Mouse (Mus musculus) midbrain, embryonic 12.5 days (tissue): ENCODE measurements around the gene Clasrp. TPM values are rescaled to one million over a fixed set of nuclear protein-coding genes. Genes with fewer than 3 reads are reported as not detected.

ENCODE experiments used
- ATAC-seq: fragments of 200-750 bp; cut with Nextera tagmentation; 2 replicates; pipeline ENCODE4 v1.8.0; 2017; ENCODE audit warnings: low read depth, moderate TSS enrichment, moderate library complexity; ENCODE audit not compliant: low FRiP score
- H3K27ac ChIP-seq: fragments of 300-500 bp; sonication (generic); replicated peaks from 2 replicates; pipeline ENCODE4 v1.5.1; 2016; ENCODE audit warnings: mild to moderate bottlenecking
- H3K27me3 ChIP-seq: fragments of 300-500 bp; sonication (generic); 2 replicates; pipeline ENCODE4 v1.6.1; 2016; ENCODE audit warnings: mild to moderate bottlenecking
- H3K36me3 ChIP-seq: fragments of 300-500 bp; sonication (generic); 2 replicates; pipeline ENCODE4 v1.6.1; 2016
- H3K4me1 ChIP-seq: fragments of 300-500 bp; sonication (generic); 2 replicates; pipeline ENCODE4 v1.6.1; 2016
- H3K4me2 ChIP-seq: fragments of 300-500 bp; sonication (generic); replicated peaks from 2 replicates; pipeline ENCODE4 v1.6.1; 2016; ENCODE audit warnings: mild to moderate bottlenecking, moderate library complexity
- H3K4me3 ChIP-seq: fragments of 300-500 bp; sonication (generic); 2 replicates; pipeline ENCODE4 v1.5.1; 2016; ENCODE audit warnings: mild to moderate bottlenecking
- H3K9ac ChIP-seq: fragments of 300-500 bp; sonication (generic); replicated peaks from 2 replicates; pipeline ENCODE4 v1.6.1; 2016; ENCODE audit warnings: mild to moderate bottlenecking, moderate library complexity
- H3K9me3 ChIP-seq: fragments of 300-500 bp; sonication (generic); 2 replicates; pipeline ENCODE4 v1.6.1; 2016; ENCODE audit warnings: mild to moderate bottlenecking
- whole genome bisulfite sequencing: fragments of 180-500 bp; shearing (Covaris S2); methylation state at CpG from one replicate; pipeline ENCODE4 v1.1.7; 2016; 5-methylcytosine and 5-hydroxymethylcytosine counted together
- polyA plus RNA-seq: library from polyadenylated mRNA; unstranded; fragments of >200 nt; fragmentation: Nextera tagmentation; extraction: Ambion mirVana; gene quantifications from 2 replicates; pipeline ENCODE4 v1.2.1, GENCODE M21; 2016

Clasrp gene
- polyA plus RNA-seq, 1 experiment from 2014 or later, result 74.3 TPM

- Histone ChIP-seq H3K27me3 (peaks cover 3% of the 10 kb centered on the region; the same call in 1 of the 2 replicates), H3K9me3 (no peaks in the 10 kb centered on the region), H3K9ac (peak overlapping the region; percentile 52), H3K36me3 (peaks cover 19% of the 10 kb centered on the region), H3K4me2 (peak overlapping the region; percentile 95), H3K4me1 (0 out of 2 replicates have a peak, but pooled peaks cover 6% of the 10 kb centered on the region), H3K4me3 (peak overlapping the region; percentile 74), H3K27ac (peak overlapping the region; percentile 78)
- WGBS, result under 1% methylated on average over 55 of the region's 57 CpGs
- ATAC-seq, result peak; percentile 90
Measured at GRCm38 (mm10) chr7:19628536-19629360, 24.5 kb upstream of the Clasrp start.

GRCm38 (mm10) chr7:19628192-19628535, 23.9 kb upstream of the Clasrp start:
- peak overlapping the region; percentile 74 for H3K4me3 ChIP-seq
- H3K9ac ChIP-seq, result 0 out of 2 replicates have a peak overlapping the region, but pooled peaks have one; percentile 52
- H3K4me2 ChIP-seq, result peak overlapping the region; percentile 95
- peak overlapping the region; percentile 78 for H3K27ac ChIP-seq
- no peaks in the 10 kb centered on the region for H3K9me3 ChIP-seq
- 17% methylated on average over 17 of the region's 17 CpGs for WGBS
- peaks cover 3% of the 10 kb centered on the region; the same call in 1 of the 2 replicates for H3K27me3 ChIP-seq
- 0 out of 2 replicates have a peak, but pooled peaks cover 6% of the 10 kb centered on the region for H3K4me1 ChIP-seq
- ATAC-seq, result no peak
- H3K36me3 ChIP-seq, result peaks cover 13% of the 10 kb centered on the region

- Histone ChIP-seq H3K4me1 (0 out of 2 replicates have a peak, but pooled peaks cover 6% of the 10 kb centered on the region), H3K27ac (no peak overlapping the region), H3K4me3 (peak overlapping the region; percentile 74; the same call in 1 of the 2 replicates), H3K9me3 (no peaks in the 10 kb centered on the region), H3K36me3 (peaks cover 9% of the 10 kb centered on the region), H3K4me2 (peak overlapping the region; percentile 95; the same call in 1 of the 2 replicates), H3K9ac (no peak overlapping the region), H3K27me3 (peaks cover 3% of the 10 kb centered on the region; the same call in 1 of the 2 replicates)
- ATAC-seq, result no peak
- 70% methylated on average over 3 of the region's 3 CpGs for WGBS
Measured at GRCm38 (mm10) chr7:19627721-19628120, 23.4 kb upstream of the Clasrp start.

GRCm38 (mm10) chr7:19623433-19623832, 19.1 kb upstream of the Clasrp start:
- H3K4me2 ChIP-seq, result no peak overlapping the region

GRCm38 (mm10) chr7:19622241-19622640, 18.0 kb upstream of the Clasrp start:
- 43% methylated on average over 6 of the region's 6 CpGs for WGBS
- no peak for ATAC-seq

More at GRCm38 (mm10) chr7:19623433-19623832, 19.1 kb upstream of the Clasrp start:
- 75% methylated on average over 2 of the region's 2 CpGs for WGBS
- no peaks in the 10 kb centered on the region for H3K9me3 ChIP-seq
- no peak overlapping the region for H3K4me3 ChIP-seq
- peaks cover 9% of the 10 kb centered on the region for H3K4me1 ChIP-seq
- H3K36me3 ChIP-seq, result no peaks in the 10 kb centered on the region
- H3K27ac ChIP-seq, result no peak overlapping the region
- peaks cover 18% of the 10 kb centered on the region for H3K27me3 ChIP-seq
- no peak overlapping the region for H3K9ac ChIP-seq
- no peak for ATAC-seq

GRCm38 (mm10) chr7:19620811-19621210, 16.5 kb upstream of the Clasrp start:
- no peak for ATAC-seq
- H3K4me3 ChIP-seq, result no peak overlapping the region
- H3K4me2 ChIP-seq, result no peak overlapping the region
- no peaks in the 10 kb centered on the region for H3K36me3 ChIP-seq
- no peaks in the 10 kb centered on the region for H3K9me3 ChIP-seq
- H3K4me1 ChIP-seq, result peaks cover 6% of the 10 kb centered on the region
- no peak overlapping the region for H3K9ac ChIP-seq
- WGBS, result 91% methylated on average over 7 of the region's 7 CpGs
- H3K27ac ChIP-seq, result no peak overlapping the region
- peaks cover 15% of the 10 kb centered on the region for H3K27me3 ChIP-seq

More at GRCm38 (mm10) chr7:19622241-19622640, 18.0 kb upstream of the Clasrp start:
- Histone ChIP-seq H3K9ac (no peak overlapping the region), H3K27me3 (peaks cover 15% of the 10 kb centered on the region), H3K36me3 (no peaks in the 10 kb centered on the region), H3K4me1 (peaks cover 6% of the 10 kb centered on the region), H3K9me3 (no peaks in the 10 kb centered on the region), H3K27ac (no peak overlapping the region), H3K4me2 (no peak overlapping the region), H3K4me3 (no peak overlapping the region)

GRCm38 (mm10) chr7:19619004-19619801, 14.9 kb upstream of the Clasrp start:
- Histone ChIP-seq H3K36me3 (no peaks in the 10 kb centered on the region), H3K27me3 (peaks cover 15% of the 10 kb centered on the region), H3K9ac (peak overlapping the region; percentile 58), H3K4me2 (peak overlapping the region; percentile 61), H3K9me3 (no peaks in the 10 kb centered on the region), H3K27ac (peak overlapping the region; percentile 68), H3K4me1 (peaks cover 6% of the 10 kb centered on the region), H3K4me3 (peak overlapping the region; percentile 37)
- 4% methylated on average over 35 of the region's 35 CpGs for WGBS
- ATAC-seq, result peak; percentile 82

- H3K36me3 ChIP-seq, result no peaks in the 10 kb centered on the region
- H3K4me2 ChIP-seq, result no peak overlapping the region
- no peak overlapping the region for H3K4me3 ChIP-seq
- no peak overlapping the region for H3K27ac ChIP-seq
- no peak for ATAC-seq
- H3K9me3 ChIP-seq, result no peaks in the 10 kb centered on the region
- WGBS, result 87% methylated on average over 12 of the region's 12 CpGs
- H3K4me1 ChIP-seq, result peaks cover 6% of the 10 kb centered on the region
- no peak overlapping the region for H3K9ac ChIP-seq
- H3K27me3 ChIP-seq, result peaks cover 7% of the 10 kb centered on the region
Measured at GRCm38 (mm10) chr7:19615036-19615577, 10.8 kb upstream of the Clasrp start.

- Histone ChIP-seq H3K9me3 (no peaks in the 10 kb centered on the region), H3K27me3 (no peaks in the 10 kb centered on the region)
Measured at GRCm38 (mm10) chr7:19610969-19611368, 6.7 kb upstream of the Clasrp start.

GRCm38 (mm10) chr7:19609641-19610332, 5.5 kb upstream of the Clasrp start:
- Histone ChIP-seq H3K4me1 (no peaks in the 10 kb centered on the region), H3K4me2 (no peak overlapping the region), H3K27ac (no peak overlapping the region), H3K36me3 (no peaks in the 10 kb centered on the region), H3K4me3 (no peak overlapping the region), H3K9ac (no peak overlapping the region), H3K9me3 (no peaks in the 10 kb centered on the region), H3K27me3 (no peaks in the 10 kb centered on the region)
- no peak for ATAC-seq
- WGBS, result 91% methylated on average over 9 of the region's 12 CpGs

More at GRCm38 (mm10) chr7:19610969-19611368, 6.7 kb upstream of the Clasrp start:
- ATAC-seq, result no peak
- Histone ChIP-seq H3K4me1 (no peaks in the 10 kb centered on the region), H3K4me3 (no peak overlapping the region), H3K36me3 (no peaks in the 10 kb centered on the region), H3K9ac (no peak overlapping the region), H3K4me2 (no peak overlapping the region), H3K27ac (no peak overlapping the region)
- 69% methylated on average over 5 of the region's 5 CpGs for WGBS

GRCm38 (mm10) chr7:19607291-19607690, 3.0 kb upstream of the Clasrp start:
- H3K9ac ChIP-seq, result no peak overlapping the region
- no peaks in the 10 kb centered on the region for H3K9me3 ChIP-seq
- H3K27me3 ChIP-seq, result no peaks in the 10 kb centered on the region
- H3K36me3 ChIP-seq, result 0 out of 2 replicates have a peak, but pooled peaks cover under 1% of the 10 kb centered on the region
- H3K4me1 ChIP-seq, result peaks cover 16% of the 10 kb centered on the region
- WGBS, result 84% methylated on average over 5 of the region's 5 CpGs
- no peak for ATAC-seq
- H3K4me2 ChIP-seq, result no peak overlapping the region
- H3K4me3 ChIP-seq, result no peak overlapping the region
- H3K27ac ChIP-seq, result no peak overlapping the region
